Mouse (Mus musculus) forelimb bud, embryonic 11.5 days (tissue): Measurements from ENCODE around the gene Fmo3.

Experiments
- DNase-seq: peaks from one replicate; pipeline ENCODE4 v3.0.0-alpha.2; 2012; ENCODE audit warnings: low read depth, low spot score

Gene Fmo3

DNA sequence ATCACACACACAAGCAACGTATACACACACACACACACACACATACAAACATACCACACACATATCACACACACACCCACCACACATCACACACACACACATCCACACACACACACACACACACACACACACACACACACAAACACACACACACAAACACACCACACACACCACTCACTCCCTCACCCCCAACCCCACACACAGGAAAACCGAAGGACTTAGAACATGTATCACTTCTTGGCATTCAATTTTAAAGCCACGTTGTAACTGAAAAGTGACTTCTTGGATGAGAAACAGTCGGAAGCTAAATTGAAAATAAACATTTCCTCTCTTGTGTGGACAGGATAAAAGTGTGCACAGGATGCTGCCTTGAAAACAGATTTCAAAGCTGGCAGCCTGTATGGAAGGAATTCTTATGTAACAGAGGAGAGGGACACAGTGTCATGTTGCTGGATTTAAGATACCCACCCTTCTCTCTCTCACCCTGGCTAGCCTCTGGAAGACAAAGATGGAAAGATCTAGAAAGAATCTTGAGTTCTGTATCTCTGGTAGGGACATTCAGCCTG is 52.9 kb downstream of the Fmo3 start:
- no peak for DNase-seq

DNA sequence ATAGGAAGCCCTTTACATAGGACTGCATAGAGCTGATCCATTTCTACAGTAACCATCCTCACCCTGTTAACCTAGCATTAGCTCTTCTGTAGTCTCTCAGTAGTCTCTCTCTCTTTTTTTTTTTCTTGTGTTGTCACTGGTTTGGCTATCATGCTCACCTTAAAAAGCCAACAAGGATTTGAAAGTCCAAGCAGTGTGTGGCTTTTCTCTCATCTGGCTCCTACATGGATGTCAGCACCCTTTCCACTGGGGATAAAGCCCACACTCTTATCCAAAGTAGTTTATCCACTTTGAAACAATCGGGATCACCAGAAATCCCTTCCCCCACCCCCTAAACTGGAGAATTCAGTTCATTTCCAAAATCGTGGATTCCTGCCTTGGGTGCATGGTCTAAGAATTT is 53.7 kb downstream of the Fmo3 start:
- DNase-seq = no peak

DNA sequence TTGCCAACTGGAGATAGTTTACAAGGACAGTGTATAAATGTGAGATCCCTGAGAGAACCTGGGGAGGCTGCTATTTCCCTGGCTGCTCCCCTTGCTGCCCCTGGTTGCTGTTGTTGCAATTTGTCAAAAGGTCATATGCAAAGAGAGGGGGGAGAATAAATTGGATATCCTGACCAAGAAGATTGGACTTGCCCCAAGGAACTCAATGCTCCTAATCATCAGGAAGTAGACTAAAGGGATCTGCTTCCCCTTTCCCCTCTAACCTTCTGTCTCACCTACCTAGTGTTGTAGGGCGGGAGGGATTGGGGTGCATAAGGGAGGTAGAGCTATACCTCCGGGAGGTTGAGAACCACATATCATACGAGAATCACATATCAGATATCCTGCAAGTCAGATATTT is 55.2 kb downstream of the Fmo3 start:
- DNase-seq = no peak

DNA sequence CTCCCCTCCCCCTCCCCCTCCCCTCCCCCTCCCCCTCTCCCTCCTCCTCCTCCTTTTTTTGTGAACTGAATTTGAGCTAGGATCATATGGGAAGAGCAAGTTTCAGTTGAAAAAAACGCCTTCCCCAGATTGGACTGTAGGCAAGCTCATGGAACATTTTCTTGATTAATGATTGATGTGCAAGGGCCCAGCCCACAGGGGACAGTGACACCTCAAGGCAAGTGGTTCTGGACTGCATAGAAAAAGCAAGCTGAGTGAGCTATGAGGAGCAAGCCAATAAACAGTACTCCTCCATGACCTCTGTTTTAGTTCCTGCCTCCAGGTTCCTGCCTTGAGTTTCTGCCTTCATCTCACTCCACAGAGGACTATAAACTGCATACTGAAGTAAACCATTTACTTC is 59.2 kb downstream of the Fmo3 start:
- no peak for DNase-seq

DNA sequence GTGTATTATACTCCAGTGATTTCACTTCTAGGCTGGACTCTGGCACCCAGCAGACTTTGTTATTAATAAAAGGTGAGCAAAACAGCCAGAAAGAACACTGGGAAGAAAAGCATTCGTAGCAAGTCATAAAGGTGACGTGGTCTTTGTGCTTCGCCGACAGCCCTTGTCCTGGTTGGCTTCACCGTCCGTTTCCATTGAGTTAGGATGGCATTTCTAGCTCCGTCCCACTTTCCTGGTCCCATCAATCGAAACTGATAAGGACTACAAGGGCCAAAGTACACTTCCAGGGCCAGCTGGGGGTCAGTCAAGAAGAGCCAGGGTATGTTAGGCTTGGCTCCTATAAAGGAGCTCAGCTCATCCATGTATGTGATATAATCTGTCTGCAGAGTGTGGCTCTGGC is 67.7 kb downstream of the Fmo3 start:
- DNase-seq = no peak

DNA sequence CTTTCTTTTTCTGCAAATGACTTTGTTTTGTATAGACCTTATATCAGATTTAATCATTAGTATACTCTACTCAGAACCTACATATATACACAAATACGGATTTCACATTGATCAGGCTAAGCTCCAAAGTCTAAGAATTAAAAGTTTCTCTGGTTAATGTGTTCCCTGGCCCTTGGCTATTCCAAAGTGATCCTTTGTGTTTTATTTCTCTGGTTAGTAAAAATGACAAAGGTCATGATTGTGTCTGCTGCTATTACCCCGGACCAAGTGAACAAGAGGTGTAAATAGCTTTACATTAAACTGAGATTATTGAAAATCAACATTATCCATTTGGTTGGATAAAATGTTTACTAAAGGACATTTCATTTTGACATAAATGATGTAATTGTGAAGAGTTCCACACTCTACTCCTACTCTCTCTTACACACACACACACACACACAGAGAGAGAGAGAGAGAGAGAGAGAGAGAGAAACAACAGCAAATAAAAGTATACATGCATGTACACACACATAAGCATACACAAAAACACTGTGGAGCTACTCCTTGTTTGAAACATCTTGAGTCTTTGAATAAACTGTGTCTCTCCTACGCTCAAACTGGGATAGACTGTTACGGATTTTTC is 69.3 kb downstream of the Fmo3 start:
- DNase-seq = no peak

DNA sequence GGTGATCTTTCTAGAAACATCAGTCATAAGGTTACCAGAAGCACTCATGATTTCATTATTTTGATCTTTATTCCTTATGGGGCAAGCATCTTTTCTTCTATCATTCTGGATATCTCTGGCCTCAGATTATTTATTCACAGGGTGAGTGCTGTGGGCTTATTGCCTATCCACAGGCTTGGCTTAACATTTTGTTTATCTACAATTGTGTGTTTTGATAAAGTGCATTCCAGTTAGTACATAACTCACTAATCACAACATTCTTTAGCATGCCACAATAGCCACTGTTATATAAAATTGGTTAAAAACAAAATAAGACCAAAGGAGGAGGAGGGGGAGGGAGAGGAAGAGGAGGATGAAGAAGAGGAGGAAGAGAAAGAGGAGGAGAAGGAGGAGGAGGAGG is 72.2 kb downstream of the Fmo3 start:
- no peak for DNase-seq
